Mouse (Mus musculus) stomach, embryonic 16.5 days (tissue): Measurements from ENCODE around the gene Pdss2. TPM values are rescaled to one million over a fixed set of nuclear protein-coding genes. Genes with fewer than 3 reads are reported as not detected.

Source experiments
- ATAC-seq: fragments of 200-750 bp; cut with Nextera tagmentation; 2 replicates; pipeline ENCODE4 v1.8.0; 2017; ENCODE audit warnings: moderate number of reproducible peaks, moderate TSS enrichment; ENCODE audit not compliant: insufficient read depth, low FRiP score
- H3K27ac ChIP-seq: fragments of 300-500 bp; sonication (generic); 2 replicates; pipeline ENCODE4 v1.5.1; 2014; ENCODE audit warnings: low read length
- H3K27me3 ChIP-seq: fragments of 300-500 bp; sonication (generic); 2 replicates; pipeline ENCODE4 v1.6.1; 2014; ENCODE audit warnings: low read length, control low read depth, mixed read lengths; ENCODE audit not compliant: control insufficient read depth, insufficient read depth
- H3K36me3 ChIP-seq: fragments of 300-500 bp; sonication (generic); 2 replicates; pipeline ENCODE4 v1.6.1; 2014; ENCODE audit warnings: low read length; ENCODE audit not compliant: control insufficient read depth, insufficient read depth
- H3K4me1 ChIP-seq: fragments of 300-500 bp; sonication (generic); 2 replicates; pipeline ENCODE4 v1.6.1; 2014; ENCODE audit warnings: low read length, control low read depth, mixed read lengths; ENCODE audit not compliant: control insufficient read depth, insufficient read depth
- H3K4me2 ChIP-seq: fragments of 300-500 bp; sonication (generic); 2 replicates; pipeline ENCODE4 v1.6.1; 2014; ENCODE audit warnings: low read depth, low read length, mixed read lengths
- H3K4me3 ChIP-seq: fragments of 300-500 bp; sonication (generic); replicated peaks from 2 replicates; pipeline ENCODE4 v1.5.1; 2014; ENCODE audit warnings: mild to moderate bottlenecking, low read length
- H3K9ac ChIP-seq: fragments of 300-500 bp; sonication (generic); 2 replicates; pipeline ENCODE4 v1.6.1; 2014; ENCODE audit warnings: low read length
- H3K9me3 ChIP-seq: fragments of 300-500 bp; sonication (generic); replicated peaks from 2 replicates; pipeline ENCODE4 v1.6.1; 2016; ENCODE audit warnings: low read length, control low read depth; ENCODE audit not compliant: control insufficient read depth
- WGBS: fragments of 180-500 bp; shearing (Covaris S2); extraction: QIAGEN DNeasy Blood & Tissue Kit; methylation state at CpG from one replicate; pipeline ENCODE4 v1.1.7; 2014; 5-methylcytosine and 5-hydroxymethylcytosine counted together
- polyA plus RNA-seq: library from polyadenylated mRNA; unstranded; fragments of >200 nt; fragmentation: Nextera tagmentation; extraction: Ambion mirVana; gene quantifications from 2 replicates; pipeline ENCODE4 v1.2.1, GENCODE M21; 2015

Pdss2 gene
- polyA plus RNA-seq, 1 experiment from 2014 or later, result 11.9 TPM

- Histone ChIP-seq H3K27ac (no peak overlapping the region), H3K36me3 (no peaks in the 10 kb centered on the region), H3K9me3 (peaks cover 4% of the 10 kb centered on the region; the same call in 1 of the 2 replicates), H3K27me3 (no peaks in the 10 kb centered on the region), H3K4me3 (no peak overlapping the region), H3K4me1 (no peaks in the 10 kb centered on the region), H3K4me2 (no peak overlapping the region), H3K9ac (no peak overlapping the region)
- 90% methylated on average over 2 of the region's 2 CpGs for WGBS
- ATAC-seq, result no peak
Observed at GRCm38 (mm10) chr10:43200206-43200605, 21.1 kb upstream of the Pdss2 start.

- no peak overlapping the region for H3K27ac ChIP-seq
- ATAC-seq, result no peak
- peaks cover 4% of the 10 kb centered on the region; the same call in 1 of the 2 replicates for H3K9me3 ChIP-seq
- no peaks in the 10 kb centered on the region for H3K27me3 ChIP-seq
- H3K4me3 ChIP-seq, result no peak overlapping the region
- H3K4me1 ChIP-seq, result no peaks in the 10 kb centered on the region
- no peak overlapping the region for H3K4me2 ChIP-seq
- WGBS, result 79% methylated on average over 3 of the region's 3 CpGs
- H3K9ac ChIP-seq, result no peak overlapping the region
- H3K36me3 ChIP-seq, result no peaks in the 10 kb centered on the region
Observed at GRCm38 (mm10) chr10:43203865-43204264, 17.4 kb upstream of the Pdss2 start.

- no peak overlapping the region for H3K27ac ChIP-seq
- H3K4me1 ChIP-seq, result no peaks in the 10 kb centered on the region
- H3K4me3 ChIP-seq, result no peak overlapping the region
- no peak overlapping the region for H3K9ac ChIP-seq
- no peaks in the 10 kb centered on the region for H3K36me3 ChIP-seq
- H3K4me2 ChIP-seq, result no peak overlapping the region
- no peaks in the 10 kb centered on the region for H3K9me3 ChIP-seq
- WGBS, result 32% methylated on average over 6 of the region's 6 CpGs
- no peaks in the 10 kb centered on the region for H3K27me3 ChIP-seq
- ATAC-seq, result no peak
Observed at GRCm38 (mm10) chr10:43211866-43212265, 9.4 kb upstream of the Pdss2 start.

GRCm38 (mm10) chr10:43217361-43217900, 3.9 kb upstream of the Pdss2 start:
- Histone ChIP-seq H3K4me2 (no peak overlapping the region), H3K27me3 (no peaks in the 10 kb centered on the region), H3K9ac (no peak overlapping the region), H3K27ac (no peak overlapping the region), H3K9me3 (no peaks in the 10 kb centered on the region), H3K36me3 (no peaks in the 10 kb centered on the region), H3K4me1 (peaks cover 7% of the 10 kb centered on the region), H3K4me3 (no peak overlapping the region)
- WGBS, result 90% methylated on average over 13 of the region's 13 CpGs
- no peak for ATAC-seq

- H3K27ac ChIP-seq, result peak overlapping the region; percentile 91
- 14% methylated on average over 7 of the region's 7 CpGs for WGBS
- no peaks in the 10 kb centered on the region for H3K27me3 ChIP-seq
- ATAC-seq, result no peak
- no peaks in the 10 kb centered on the region for H3K9me3 ChIP-seq
- H3K4me2 ChIP-seq, result peak overlapping the region; percentile 64
- peaks cover 7% of the 10 kb centered on the region for H3K4me1 ChIP-seq
- peak overlapping the region; percentile 78 for H3K4me3 ChIP-seq
- peak overlapping the region; percentile 96 for H3K9ac ChIP-seq
- no peaks in the 10 kb centered on the region for H3K36me3 ChIP-seq
Observed at GRCm38 (mm10) chr10:43220479-43220878, 807 bp upstream of the Pdss2 start.

- peak overlapping the region; percentile 83 for H3K9ac ChIP-seq
- H3K27ac ChIP-seq, result peak overlapping the region; percentile 80
- H3K4me2 ChIP-seq, result peak overlapping the region; percentile 61
- H3K36me3 ChIP-seq, result no peaks in the 10 kb centered on the region
- H3K27me3 ChIP-seq, result no peaks in the 10 kb centered on the region
- H3K9me3 ChIP-seq, result no peaks in the 10 kb centered on the region
- ATAC-seq, result peak; percentile 31
- H3K4me3 ChIP-seq, result peak overlapping the region; percentile 78
- WGBS, result under 1% methylated on average over 25 of the region's 25 CpGs
- peaks cover 7% of the 10 kb centered on the region for H3K4me1 ChIP-seq
Observed at GRCm38 (mm10) chr10:43221659-43222058, 373 bp downstream of the Pdss2 start.

- no peak overlapping the region for H3K9ac ChIP-seq
- H3K4me2 ChIP-seq, result no peak overlapping the region
- no peaks in the 10 kb centered on the region for H3K36me3 ChIP-seq
- ATAC-seq, result no peak
- no peaks in the 10 kb centered on the region for H3K27me3 ChIP-seq
- no peak overlapping the region for H3K27ac ChIP-seq
- no peaks in the 10 kb centered on the region for H3K9me3 ChIP-seq
- no peak overlapping the region for H3K4me3 ChIP-seq
- WGBS, result 90% methylated on average over 2 of the region's 2 CpGs
- peaks cover 7% of the 10 kb centered on the region for H3K4me1 ChIP-seq
Observed at GRCm38 (mm10) chr10:43223391-43223790, 2.1 kb downstream of the Pdss2 start.

- ATAC-seq, result no peak
- Histone ChIP-seq H3K4me2 (no peak overlapping the region), H3K4me1 (peaks cover 4% of the 10 kb centered on the region), H3K27me3 (no peaks in the 10 kb centered on the region), H3K27ac (no peak overlapping the region), H3K36me3 (no peaks in the 10 kb centered on the region), H3K4me3 (no peak overlapping the region), H3K9ac (no peak overlapping the region), H3K9me3 (no peaks in the 10 kb centered on the region)
- 84% methylated on average over 1 of the region's 1 CpGs for WGBS
Observed at GRCm38 (mm10) chr10:43226391-43226790, 5.1 kb downstream of the Pdss2 start.

- no peaks in the 10 kb centered on the region for H3K27me3 ChIP-seq
- H3K4me1 ChIP-seq, result no peaks in the 10 kb centered on the region
- no peak overlapping the region for H3K4me2 ChIP-seq
- 81% methylated on average over 2 of the region's 2 CpGs for WGBS
- no peaks in the 10 kb centered on the region for H3K36me3 ChIP-seq
- H3K27ac ChIP-seq, result no peak overlapping the region
- no peak overlapping the region for H3K4me3 ChIP-seq
- H3K9me3 ChIP-seq, result no peaks in the 10 kb centered on the region
- no peak for ATAC-seq
- no peak overlapping the region for H3K9ac ChIP-seq
Observed at GRCm38 (mm10) chr10:43229236-43229635, 8.0 kb downstream of the Pdss2 start.
